10 mouse cellular contexts compared by ENCODE assay signal in the genomic region with DNA sequence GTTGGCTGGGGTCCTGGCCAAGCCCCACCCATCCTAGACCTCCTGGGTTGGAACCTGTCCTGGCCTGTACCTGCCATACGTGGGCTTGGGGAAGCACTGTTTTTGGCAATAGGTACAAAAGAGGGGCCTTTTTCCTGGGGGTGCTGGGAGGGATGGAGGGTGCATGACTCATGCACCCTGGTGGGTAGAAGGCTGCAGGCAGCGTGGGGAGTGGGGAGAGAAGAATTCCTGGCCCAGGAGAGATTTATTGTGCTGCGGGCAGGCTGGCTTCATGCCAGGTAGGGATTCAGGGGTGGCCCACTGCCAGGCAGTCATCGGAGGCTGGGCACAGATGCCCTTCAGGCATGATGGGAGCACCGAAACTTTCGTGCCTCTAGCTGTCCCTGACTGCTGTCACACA. TPM values are rescaled to one million over a fixed set of nuclear protein-coding genes. Genes with fewer than 3 reads are reported as not detected.
A peak's percentile ranks its signal among the peaks of the same experiment; 100 is the strongest.
DNase-seq lines count a peak whose midpoint lies in the region; ATAC-seq and TF ChIP-seq lines count a peak whose summit lies in the region.
"Had no signal": no experiment of that assay in that cellular context is flagged by ENCODE, and none has a peak within 500 bp of the region (broad histone marks: within the 10 kb centered on the region; RNA-seq: fewer than 3 reads in every experiment).

No protein-coding gene starts in this region.

- peak; percentile 64 for DNase-seq in forebrain, embryonic 14.5 days (ENCODE audit: low spot score)
- DNase-seq in forebrain, postnatal 0 days, result no peak
- DNase-seq in lung, postnatal 0 days (ENCODE audit: low spot score), result no peak
- DNase-seq in lung, postnatal 25 days (ENCODE audit: low spot score), result no peak
- DNase-seq in cerebellum, adult 9-10 months, result peak; percentile 20
- DNase-seq in embryo, embryonic 11 days, result no peak
- no peak for DNase-seq in thymus, postnatal 25 days

- H3K36me3 ChIP-seq in forebrain, embryonic 14.5 days (ENCODE audit: control insufficient read depth, insufficient read depth, low read length), result no peaks in the 10 kb centered on the region
- H3K36me3 ChIP-seq in forebrain, postnatal 0 days (ENCODE audit: insufficient read depth), result no peaks in the 10 kb centered on the region
- no peaks in the 10 kb centered on the region for H3K36me3 ChIP-seq in lung, postnatal 0 days (ENCODE audit: insufficient read depth, low read length)
- H3K36me3 ChIP-seq in limb, embryonic 15.5 days, result no peaks in the 10 kb centered on the region

- WGBS in forebrain, embryonic 14.5 days, result 16% methylated on average over 6 of the region's 6 CpGs
- 12% methylated on average over 6 of the region's 6 CpGs for WGBS in forebrain, postnatal 0 days
- 19% methylated on average over 6 of the region's 6 CpGs for WGBS in lung, postnatal 0 days
- WGBS in limb, embryonic 15.5 days, result 8% methylated on average over 6 of the region's 6 CpGs

- H3K27ac ChIP-seq in forebrain, embryonic 14.5 days (ENCODE audit: low read depth, low read length), result no peak overlapping the region
- H3K27ac ChIP-seq in forebrain, postnatal 0 days (ENCODE audit: low read depth, low read length), result no peak overlapping the region
- no peak overlapping the region for H3K27ac ChIP-seq in lung, postnatal 0 days (ENCODE audit: low read length)
- peak overlapping the region; percentile 12 for H3K27ac ChIP-seq in limb, embryonic 15.5 days
- H3K27ac ChIP-seq: liver, embryonic 14.5 days had no signal

- TF ChIP-seq CTCF in forebrain, postnatal 0 days (IDR thresholded peaks at IDR 0.05; ENCODE audit: low read depth), result no peak
- TF ChIP-seq CTCF in lung, postnatal 0 days (IDR thresholded peaks at IDR 0.05), result no peak

- H3K9me3 ChIP-seq in forebrain, embryonic 14.5 days (replicated peaks; ENCODE audit: control insufficient read depth, low read length), result no peaks in the 10 kb centered on the region
- no peaks in the 10 kb centered on the region for H3K9me3 ChIP-seq in forebrain, postnatal 0 days (ENCODE audit: low read length)
- H3K9me3 ChIP-seq in lung, postnatal 0 days (ENCODE audit: low read length), result no peaks in the 10 kb centered on the region
- no peaks in the 10 kb centered on the region for H3K9me3 ChIP-seq in limb, embryonic 15.5 days

- H3K4me2 ChIP-seq in forebrain, embryonic 14.5 days (ENCODE audit: low read length), result peak overlapping the region; percentile 12; the same call in 1 of the 2 replicates
- H3K4me2 ChIP-seq in forebrain, postnatal 0 days (ENCODE audit: low read depth), result no peak overlapping the region
- no peak overlapping the region for H3K4me2 ChIP-seq in lung, postnatal 0 days (replicated peaks; ENCODE audit: low read depth, low read length)
- no peak overlapping the region for H3K4me2 ChIP-seq in limb, embryonic 15.5 days

- TF ChIP-seq EP300 in lung, postnatal 0 days (IDR thresholded peaks at IDR 0.05), result no peak

- H3K27me3 ChIP-seq in forebrain, embryonic 14.5 days (replicated peaks; ENCODE audit: control insufficient read depth, insufficient read depth, low read length), result no peaks in the 10 kb centered on the region
- no peaks in the 10 kb centered on the region for H3K27me3 ChIP-seq in forebrain, postnatal 0 days (ENCODE audit: insufficient read depth, low read length)
- H3K27me3 ChIP-seq in lung, postnatal 0 days (replicated peaks; ENCODE audit: insufficient read depth, low read length), result no peaks in the 10 kb centered on the region
- no peaks in the 10 kb centered on the region for H3K27me3 ChIP-seq in limb, embryonic 15.5 days

- peaks cover 10% of the 10 kb centered on the region for H3K4me1 ChIP-seq in forebrain, embryonic 14.5 days (ENCODE audit: control insufficient read depth, insufficient read depth, low read length)
- no peaks in the 10 kb centered on the region; the same call in 1 of the 2 replicates for H3K4me1 ChIP-seq in forebrain, postnatal 0 days (ENCODE audit: insufficient read depth)
- H3K4me1 ChIP-seq in lung, postnatal 0 days (ENCODE audit: insufficient read depth, low read depth, low read length), result no peaks in the 10 kb centered on the region
- peaks cover 26% of the 10 kb centered on the region for H3K4me1 ChIP-seq in limb, embryonic 15.5 days

- H3K4me3 ChIP-seq in forebrain, embryonic 14.5 days (ENCODE audit: low read depth, low read length), result no peak overlapping the region
- H3K4me3 ChIP-seq in forebrain, postnatal 0 days (ENCODE audit: low read depth, low read length), result no peak overlapping the region
- no peak overlapping the region for H3K4me3 ChIP-seq in lung, postnatal 0 days (ENCODE audit: low read depth, low read length)
- no peak overlapping the region for H3K4me3 ChIP-seq in limb, embryonic 15.5 days
- H3K4me3 ChIP-seq: erythroblast, embryonic 14.5 days had no signal

- ATAC-seq in forebrain, embryonic 14.5 days, result 0 out of 2 replicates have a peak, but pooled peaks have one; percentile 61
- ATAC-seq in forebrain, postnatal 0 days, result no peak
- 0 out of 2 replicates have a peak, but pooled peaks have one; percentile 17 for ATAC-seq in lung, postnatal 0 days
- peak; percentile 66 for ATAC-seq in limb, embryonic 15.5 days (ENCODE audit: insufficient number of reproducible peaks, low FRiP score, low TSS enrichment, low read depth)

- H3K9ac ChIP-seq in forebrain, embryonic 14.5 days (ENCODE audit: low read length), result no peak overlapping the region
- H3K9ac ChIP-seq in forebrain, postnatal 0 days, result no peak overlapping the region
- H3K9ac ChIP-seq in lung, postnatal 0 days (replicated peaks; ENCODE audit: low read depth), result no peak overlapping the region
- H3K9ac ChIP-seq in limb, embryonic 15.5 days, result no peak overlapping the region
- H3K9ac ChIP-seq: liver, embryonic 14.5 days had no signal

RNA-seq across cellular contexts. Expression of gene 1700013G24Rik, which starts 4.9 kb away (rescaled TPM):
- polyA plus RNA-seq in forebrain, embryonic 14.5 days (2014; fragmentation: Nextera tagmentation; extraction: Ambion mirVana), result not detected in 2 replicates
- total RNA-seq in forebrain, postnatal 0 days (2014; rRNA removed), result not detected in 2 replicates
- not detected in 2 replicates for polyA plus RNA-seq in forebrain, postnatal 0 days (2015; fragmentation: Nextera tagmentation; extraction: Ambion mirVana)
- not detected in 2 replicates for polyA plus RNA-seq in lung, postnatal 0 days (2015; fragmentation: Nextera tagmentation; extraction: Ambion mirVana)
- 0.23 and 0.40 TPM in 2 replicates for polyA plus RNA-seq in limb, embryonic 15.5 days (2015; fragmentation: Nextera tagmentation; extraction: Ambion mirVana)
- polyA plus RNA-seq: erythroblast, embryonic 14.5 days; liver, embryonic 14.5 days had no signal

RNA-seq across cellular contexts. Expression of gene Cela3b, which starts 17.9 kb away (rescaled TPM):
- polyA plus RNA-seq in forebrain, embryonic 14.5 days (2014; fragmentation: Nextera tagmentation; extraction: Ambion mirVana), result not detected in 2 replicates
- not detected in 2 replicates for total RNA-seq in forebrain, postnatal 0 days (2014; rRNA removed)
- polyA plus RNA-seq in forebrain, postnatal 0 days (2015; fragmentation: Nextera tagmentation; extraction: Ambion mirVana), result not detected in 2 replicates
- polyA plus RNA-seq in lung, postnatal 0 days (2015; fragmentation: Nextera tagmentation; extraction: Ambion mirVana), result not detected in 2 replicates
- 0.70 TPM in 1 of 2 replicates, not detected in the other for polyA plus RNA-seq in limb, embryonic 15.5 days (2015; fragmentation: Nextera tagmentation; extraction: Ambion mirVana)
- polyA plus RNA-seq: erythroblast, embryonic 14.5 days had no signal

RNA-seq across cellular contexts. Expression of gene Hspg2, which starts 20.4 kb away (rescaled TPM):
- 4.0 and 4.7 TPM in 2 replicates for polyA plus RNA-seq in forebrain, embryonic 14.5 days (2014; fragmentation: Nextera tagmentation; extraction: Ambion mirVana)
- total RNA-seq in forebrain, postnatal 0 days (2014; rRNA removed), result 13.8 and 22.6 TPM in 2 replicates
- 2.3 and 2.6 TPM in 2 replicates for polyA plus RNA-seq in forebrain, postnatal 0 days (2015; fragmentation: Nextera tagmentation; extraction: Ambion mirVana)
- polyA plus RNA-seq in lung, postnatal 0 days (2015; fragmentation: Nextera tagmentation; extraction: Ambion mirVana), result 20.2 and 25.3 TPM in 2 replicates
- polyA plus RNA-seq in limb, embryonic 15.5 days (2015; fragmentation: Nextera tagmentation; extraction: Ambion mirVana), result 40.6 and 44.5 TPM in 2 replicates

RNA-seq across cellular contexts. Expression of gene Cela3a, which starts 38.6 kb away (rescaled TPM):
- not detected in 2 replicates for polyA plus RNA-seq in forebrain, embryonic 14.5 days (2014; fragmentation: Nextera tagmentation; extraction: Ambion mirVana)
- total RNA-seq in forebrain, postnatal 0 days (2014; rRNA removed), result not detected in 2 replicates
- polyA plus RNA-seq in forebrain, postnatal 0 days (2015; fragmentation: Nextera tagmentation; extraction: Ambion mirVana), result not detected in 2 replicates
- polyA plus RNA-seq in lung, postnatal 0 days (2015; fragmentation: Nextera tagmentation; extraction: Ambion mirVana), result not detected in 2 replicates
- not detected in 2 replicates for polyA plus RNA-seq in limb, embryonic 15.5 days (2015; fragmentation: Nextera tagmentation; extraction: Ambion mirVana)
- polyA plus RNA-seq: erythroblast, embryonic 14.5 days; liver, embryonic 14.5 days had no signal

Comparison
In these comparisons a context has a peak if more than half of its experiments do, and no peak if none do; other contexts are left out.
1. DNase-seq: peak in forebrain, embryonic 14.5 days (single experiment) and cerebellum, adult 9-10 months (single experiment); none in forebrain, postnatal 0 days (single experiment), lung, postnatal 0 days (single experiment), lung, postnatal 25 days (single experiment), embryo, embryonic 11 days (single experiment) and thymus, postnatal 25 days (single experiment).